Mouse (Mus musculus): ENCODE measurements around the gene Grik3.

GRCm38 (mm10) chr4:125559564-125559963, 69.1 kb downstream of the Grik3 start:
- no peak for TF ChIP-seq POLR2AphosphoS5 (IDR thresholded peaks at IDR 0.05; ENCODE audit: borderline replicate concordance, low read depth, low read length)
- TF ChIP-seq TBP (IDR thresholded peaks at IDR 0.05; ENCODE audit: low read depth, low read length) = no peak
- no peak for TF ChIP-seq CTCF (IDR thresholded peaks at IDR 0.05 in 2 of 3, conservative IDR thresholded peaks at IDR 0.05 in 1 of 3; ENCODE audit: control insufficient read depth in 1 of 3, insufficient read depth in 1 of 3, low read depth in 2 of 3, low read length in 3 of 3, poor library complexity in 1 of 3, severe bottlenecking in 1 of 3)

All from MEL (cell line).